Mouse (Mus musculus) kidney, postnatal 36 days (tissue): ENCODE results near the gene Cab39l.

ENCODE experiments used
- DNase-seq, 2 experiments: peaks; one replicate each; pipeline ENCODE4 v3.0.0; 2021 to 2022; ENCODE audit warnings: mixed read lengths in 2 of 2

The Cab39l gene

GRCm38 (mm10) chr14:59632067-59632466 is 191.3 kb downstream of the Cab39l start:
- no peak for DNase-seq

DNA sequence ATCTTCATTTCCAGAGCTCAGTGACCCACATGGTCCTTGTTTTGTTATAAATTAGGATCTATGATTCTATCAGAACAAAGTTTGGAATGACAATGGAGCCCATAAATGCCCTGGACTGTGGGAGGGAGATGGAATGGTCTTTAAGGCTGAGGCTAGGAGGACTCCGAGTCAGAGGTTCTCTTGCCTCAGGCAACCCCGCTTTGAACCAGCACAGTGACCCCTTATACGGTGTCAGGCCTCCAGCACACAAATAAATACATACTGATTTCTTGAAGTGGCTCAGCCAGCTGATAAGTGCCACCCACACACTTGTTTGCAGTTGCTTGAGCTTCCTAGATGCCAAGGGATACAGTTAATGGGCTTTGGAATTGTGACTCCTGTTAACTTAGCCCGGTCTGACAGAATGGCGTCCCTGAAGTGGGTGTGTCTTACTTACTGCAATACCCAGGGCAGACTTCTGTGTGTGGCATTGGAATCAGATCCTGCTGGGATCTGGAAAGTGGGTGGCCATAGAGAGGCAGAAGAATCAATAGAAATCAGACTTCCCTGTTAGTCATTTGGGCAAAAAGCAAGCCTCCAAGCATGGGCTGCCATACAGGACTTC is 192.6 kb downstream of the Cab39l start:
- no peak for DNase-seq

GRCm38 (mm10) chr14:59633988-59634387 is 193.2 kb downstream of the Cab39l start:
- no peak for DNase-seq
